Mouse (Mus musculus) testis, adult 2 months (tissue): ENCODE data around the gene Nxnl1. TPM values are rescaled to one million over a fixed set of nuclear protein-coding genes. Genes with fewer than 3 reads are reported as not detected.

Source experiments
- H3K27ac ChIP-seq: fragments of 200-500 bp; 2 replicates; pipeline ENCODE4 v1.5.1; 2012; ENCODE audit warnings: low read depth, low read length; ENCODE audit not compliant: control insufficient read depth, insufficient read depth
- H3K27me3 ChIP-seq: fragments of 200-500 bp; 2 replicates; pipeline ENCODE4 v1.6.1; 2012; ENCODE audit warnings: mild to moderate bottlenecking, low read length, moderate library complexity; ENCODE audit not compliant: control insufficient read depth, insufficient read depth
- H3K36me3 ChIP-seq: fragments of 200-500 bp; 2 replicates; pipeline ENCODE4 v1.6.1; 2012; ENCODE audit warnings: mild to moderate bottlenecking, low read length; ENCODE audit not compliant: control insufficient read depth, insufficient read depth
- H3K4me1 ChIP-seq: fragments of 200-500 bp; 2 replicates; pipeline ENCODE4 v1.6.1; 2012; ENCODE audit warnings: low read length; ENCODE audit not compliant: control insufficient read depth, insufficient read depth
- H3K4me3 ChIP-seq: fragments of 200-500 bp; 2 replicates; pipeline ENCODE4 v1.5.1; 2012; ENCODE audit warnings: low read depth, mild to moderate bottlenecking, low read length, moderate library complexity, mixed read lengths; ENCODE audit not compliant: control insufficient read depth
- CTCF ChIP-seq: fragments of 200-500 bp; IDR thresholded peaks from 2 replicates; pipeline ENCODE4 v1.5.1; 2012; ENCODE audit warnings: low read depth, mild to moderate bottlenecking, inconsistent platforms, low read length, moderate library complexity; ENCODE audit not compliant: control insufficient read depth, insufficient read depth, insufficient replicate concordance
- POLR2A ChIP-seq: fragments of 200-500 bp; IDR thresholded peaks from 2 replicates; pipeline ENCODE4 v1.6.1; 2012; ENCODE audit warnings: low read depth, mild to moderate bottlenecking, inconsistent platforms, low read length, moderate library complexity; ENCODE audit not compliant: control insufficient read depth
- polyA plus RNA-seq: library from polyadenylated mRNA; depleted of rRNA; stranded (reverse); fragments of >200 nt; gene quantifications from 2 replicates; pipeline ENCODE4 v1.2.3, GENCODE M21; 2012

Gene Nxnl1
- polyA plus RNA-seq, 1 experiment: 0.47 TPM

DNA sequence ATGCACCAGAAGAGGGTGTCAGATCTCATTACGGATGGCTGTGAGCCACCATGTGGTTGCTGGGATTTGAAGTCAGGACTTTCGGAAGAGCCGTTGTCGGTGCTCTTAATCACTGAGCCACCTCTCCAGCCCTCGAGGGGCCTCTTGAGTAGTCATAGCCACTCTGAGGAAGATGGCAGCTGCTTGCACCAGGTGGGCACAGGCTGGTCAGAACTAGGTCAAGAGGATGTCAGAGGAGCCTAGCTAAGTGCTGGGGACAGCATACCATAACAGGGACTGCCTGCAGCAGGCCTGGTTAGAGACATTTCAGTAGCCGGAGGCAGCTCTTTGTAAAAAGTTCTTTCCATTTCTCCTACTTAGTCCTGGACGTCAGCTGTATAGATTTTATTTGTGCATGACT, 15.6 kb downstream of the Nxnl1 start:
- peaks cover 6% of the 10 kb centered on the region for H3K4me1 ChIP-seq
- no peak overlapping the region for H3K27ac ChIP-seq
- H3K27me3 ChIP-seq: no peaks in the 10 kb centered on the region
- TF ChIP-seq POLR2A: no peak
- no peak for TF ChIP-seq CTCF
- no peak overlapping the region for H3K4me3 ChIP-seq
- no peaks in the 10 kb centered on the region for H3K36me3 ChIP-seq

GRCm38 (mm10) chr8:71547590-71547989, 18.8 kb downstream of the Nxnl1 start:
- H3K4me1 ChIP-seq: peaks cover 7% of the 10 kb centered on the region
- H3K27me3 ChIP-seq: no peaks in the 10 kb centered on the region
- no peaks in the 10 kb centered on the region for H3K36me3 ChIP-seq
- TF ChIP-seq CTCF (no peak), POLR2A (no peak)
- H3K27ac ChIP-seq: no peak overlapping the region
- H3K4me3 ChIP-seq: no peak overlapping the region

DNA sequence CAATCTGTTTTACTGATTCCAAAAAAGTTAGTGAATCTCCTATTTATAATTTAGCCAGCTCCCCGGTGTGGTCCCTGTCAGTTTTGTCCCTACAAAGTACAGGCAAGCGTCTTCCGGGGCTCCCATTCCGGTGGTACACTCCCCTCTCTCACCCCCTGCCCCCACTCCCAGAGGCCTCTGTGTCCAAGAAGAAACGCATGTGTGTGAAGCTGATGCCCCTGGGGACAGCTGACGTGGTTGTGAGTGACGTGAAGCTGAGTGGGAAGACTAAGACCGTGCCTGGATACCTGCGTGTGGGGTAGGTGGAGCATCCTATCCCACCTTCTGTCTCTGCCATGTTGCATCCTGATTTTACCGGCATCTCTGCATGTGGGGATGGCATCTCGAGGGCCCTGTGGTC, 21.3 kb downstream of the Nxnl1 start:
- H3K27ac ChIP-seq: no peak overlapping the region
- H3K36me3 ChIP-seq: no peaks in the 10 kb centered on the region
- H3K4me3 ChIP-seq: no peak overlapping the region
- H3K27me3 ChIP-seq: no peaks in the 10 kb centered on the region
- no peak for TF ChIP-seq CTCF
- TF ChIP-seq POLR2A: no peak
- H3K4me1 ChIP-seq: peaks cover 7% of the 10 kb centered on the region

DNA sequence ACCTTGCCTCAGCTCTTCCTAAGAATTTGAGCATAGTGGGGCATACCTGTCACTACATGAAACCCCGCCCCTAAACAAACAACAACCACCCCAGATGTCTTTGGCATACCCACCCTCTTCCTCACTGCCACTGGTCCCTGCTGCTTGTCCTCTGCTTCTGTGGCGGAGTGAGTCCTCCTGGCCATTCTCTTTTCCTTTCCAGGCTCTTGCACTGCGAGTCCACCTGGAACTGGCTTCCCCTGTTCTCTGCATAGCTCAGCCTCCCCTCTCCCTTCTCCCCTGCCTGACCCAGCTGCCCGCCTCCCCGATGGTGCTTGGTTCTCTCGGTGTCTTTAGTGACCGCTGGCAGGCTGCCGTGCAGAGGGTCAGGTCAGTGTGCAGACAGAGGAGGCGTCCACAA, 22.6 kb downstream of the Nxnl1 start:
- H3K27me3 ChIP-seq: no peaks in the 10 kb centered on the region
- TF ChIP-seq POLR2A: no peak
- no peak for TF ChIP-seq CTCF
- H3K4me1 ChIP-seq: peaks cover 7% of the 10 kb centered on the region
- no peak overlapping the region for H3K27ac ChIP-seq
- H3K36me3 ChIP-seq: no peaks in the 10 kb centered on the region
- H3K4me3 ChIP-seq: no peak overlapping the region

- H3K27me3 ChIP-seq: no peaks in the 10 kb centered on the region
- peak; percentile 49; the same call in 1 of the 2 replicates for TF ChIP-seq POLR2A
- no peak for TF ChIP-seq CTCF
- H3K4me3 ChIP-seq: peak within 1 kb of the TSS; percentile 92
- H3K4me1 ChIP-seq: peaks cover 11% of the 10 kb centered on the region
- H3K36me3 ChIP-seq: no peaks in the 10 kb centered on the region
- peak within 1 kb of the TSS; percentile 56 for H3K27ac ChIP-seq
Measured at GRCm38 (mm10) chr8:71542632-71543343, 23.6 kb downstream of the Nxnl1 start, which contains the start of gene Mvb12a. Gene Mvb12a, plus strand, starts transcription at chr8:71542922.

DNA sequence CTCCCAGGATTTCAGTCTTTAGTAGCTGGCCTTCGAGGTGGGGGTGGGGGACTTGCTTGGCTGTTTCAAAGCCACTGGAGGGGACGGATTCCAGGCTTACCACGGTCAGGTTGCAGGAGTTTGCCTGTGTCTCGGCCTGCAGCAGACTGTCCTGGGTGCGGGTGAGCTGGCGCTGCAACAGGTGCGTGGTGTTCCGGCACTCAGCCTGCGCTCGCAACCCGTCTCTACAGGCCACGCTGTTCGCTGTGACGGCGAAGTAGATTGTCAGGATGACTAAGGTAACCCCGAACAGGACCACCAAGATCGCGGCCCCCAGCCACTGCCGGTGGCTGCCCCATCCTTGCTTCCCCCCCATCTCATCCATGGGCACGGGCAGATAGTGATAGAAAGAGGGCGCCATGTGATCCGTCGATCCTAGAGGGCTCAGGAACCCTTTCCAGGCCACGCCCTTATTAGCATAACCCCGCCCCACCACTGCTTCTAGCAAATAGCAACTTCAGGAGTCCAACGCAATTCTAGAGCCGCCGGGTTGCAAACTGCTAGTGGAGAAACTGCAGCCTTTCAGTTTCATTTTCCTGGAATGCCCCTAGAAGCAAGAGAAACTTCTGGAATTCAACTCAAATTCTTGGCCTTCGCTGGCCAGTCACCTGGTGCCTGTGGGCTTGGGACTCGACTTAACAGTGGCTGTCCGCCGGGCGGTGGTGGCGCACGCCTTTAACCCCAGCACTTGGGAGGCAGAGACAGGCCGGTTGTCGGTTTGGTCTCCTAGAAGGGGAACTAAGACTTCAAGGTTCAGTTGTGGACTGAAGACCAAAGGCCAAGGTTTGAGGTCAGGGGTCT, 29.2 kb downstream of the Nxnl1 start, which contains the start of gene Bst2:
Gene Bst2, minus strand, starts transcription at position 429 of the 840 bp plus-strand sequence.
- H3K27ac ChIP-seq: peak within 1 kb of the TSS; percentile 59
- H3K36me3 ChIP-seq: no peaks in the 10 kb centered on the region
- H3K4me3 ChIP-seq: peak within 1 kb of the TSS; percentile 85
- H3K27me3 ChIP-seq: no peaks in the 10 kb centered on the region
- peaks cover 12% of the 10 kb centered on the region for H3K4me1 ChIP-seq
- TF ChIP-seq POLR2A (no peak), CTCF (no peak)

- TF ChIP-seq CTCF (no peak), POLR2A (no peak)
- H3K27ac ChIP-seq: no peak overlapping the region
- H3K4me3 ChIP-seq: no peak overlapping the region
- H3K36me3 ChIP-seq: no peaks in the 10 kb centered on the region
- H3K27me3 ChIP-seq: no peaks in the 10 kb centered on the region
- peaks cover 12% of the 10 kb centered on the region for H3K4me1 ChIP-seq
Measured at GRCm38 (mm10) chr8:71535663-71536062, 30.7 kb downstream of the Nxnl1 start.
